Mouse (Mus musculus): ENCODE data around the gene Slc2a3.
"Not testable (repeated sequence)": the region's sequence is repeated elsewhere in the genome, so short reads cannot be mapped to it uniquely, and the experiment has no call there.

Slc2a3 gene

DNA sequence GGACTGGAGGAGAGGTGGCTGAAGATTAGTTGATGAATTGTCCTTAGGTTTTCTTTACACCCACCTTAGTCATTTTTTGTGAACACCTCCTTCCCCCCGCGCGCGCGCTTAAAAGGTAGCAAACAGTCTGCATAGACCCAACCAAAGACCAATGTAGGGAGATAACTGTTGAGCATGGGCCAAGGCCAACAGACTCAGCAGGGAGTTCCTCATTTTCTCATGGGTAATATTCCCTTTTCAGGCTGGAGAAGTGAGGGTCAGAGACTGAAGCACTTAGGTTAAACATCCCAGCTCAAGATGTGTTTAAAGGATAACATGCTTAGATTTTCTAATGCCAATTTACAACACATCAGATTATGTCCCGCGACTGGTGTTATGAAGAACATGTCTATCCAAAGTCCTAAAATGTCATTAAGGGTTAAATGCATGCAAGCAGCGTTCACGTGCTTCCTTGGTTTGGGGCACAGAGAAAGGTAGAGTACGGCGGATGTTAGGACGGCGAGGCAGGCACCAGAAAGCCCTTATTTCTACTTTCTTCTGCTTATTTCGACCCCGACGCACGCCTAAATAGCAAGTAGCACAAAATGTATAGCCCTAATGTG lies 37.5 kb downstream of the Slc2a3 start:
- no peak for DNase-seq

DNA sequence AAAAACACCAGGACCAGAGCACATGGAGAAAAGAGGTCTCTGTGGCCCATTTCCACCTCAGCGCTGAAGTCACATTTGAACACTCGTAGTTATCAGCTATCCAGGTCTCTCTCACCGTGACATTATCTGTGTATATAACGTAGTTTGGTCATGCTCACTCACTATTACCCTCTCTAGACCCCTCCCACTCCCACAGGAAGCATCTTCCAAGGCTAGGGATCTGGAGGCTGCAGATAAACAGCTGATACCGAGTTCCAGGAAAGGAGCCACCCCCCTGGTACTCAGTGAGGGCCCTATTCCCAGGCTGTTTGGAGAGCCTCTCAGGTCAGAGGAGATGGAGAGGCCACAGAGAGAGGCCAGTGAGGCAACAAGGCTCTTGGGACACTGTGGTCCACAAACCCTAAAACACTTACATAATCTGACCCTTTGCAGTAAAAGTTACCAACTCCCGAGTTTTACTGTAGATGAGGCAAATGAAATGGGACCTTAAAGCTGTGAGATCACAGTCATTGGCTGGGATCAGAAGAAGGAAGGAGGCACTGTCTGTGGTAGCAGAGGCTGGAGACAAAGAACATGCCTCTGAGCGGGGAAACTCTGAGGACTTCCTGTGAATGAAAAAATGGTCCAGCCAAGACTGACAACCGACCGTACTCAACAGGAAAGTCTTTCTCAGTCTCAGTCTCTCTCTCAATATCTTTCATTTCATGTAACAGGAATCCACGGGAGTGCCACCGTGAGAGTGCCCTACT lies 38.3 kb downstream of the Slc2a3 start:
- DNase-seq: no peak

- no peak for DNase-seq
These were observed 39.0 kb downstream of the Slc2a3 start for GRCm38 (mm10) chr6:122762480-122762879.

DNA sequence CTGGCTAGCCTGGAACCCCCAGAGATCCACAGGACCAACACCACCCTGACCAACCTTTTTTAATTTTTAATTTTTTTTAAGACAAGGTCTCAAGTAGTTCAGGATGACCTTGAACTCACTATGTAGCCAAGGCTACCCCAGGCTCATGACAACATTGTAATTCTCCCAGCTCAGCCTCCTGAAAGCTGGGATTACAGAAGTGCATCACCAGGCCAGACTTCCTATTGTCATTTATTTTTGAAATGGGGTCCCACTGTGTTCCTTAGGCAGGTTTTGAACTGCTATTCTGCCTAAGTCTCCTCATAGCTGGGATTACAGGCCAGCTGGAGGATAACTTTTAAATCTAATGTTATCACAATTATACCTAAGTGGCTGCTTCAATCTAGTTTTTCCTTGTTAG lies 39.5 kb downstream of the Slc2a3 start:
- no peak for DNase-seq

DNA sequence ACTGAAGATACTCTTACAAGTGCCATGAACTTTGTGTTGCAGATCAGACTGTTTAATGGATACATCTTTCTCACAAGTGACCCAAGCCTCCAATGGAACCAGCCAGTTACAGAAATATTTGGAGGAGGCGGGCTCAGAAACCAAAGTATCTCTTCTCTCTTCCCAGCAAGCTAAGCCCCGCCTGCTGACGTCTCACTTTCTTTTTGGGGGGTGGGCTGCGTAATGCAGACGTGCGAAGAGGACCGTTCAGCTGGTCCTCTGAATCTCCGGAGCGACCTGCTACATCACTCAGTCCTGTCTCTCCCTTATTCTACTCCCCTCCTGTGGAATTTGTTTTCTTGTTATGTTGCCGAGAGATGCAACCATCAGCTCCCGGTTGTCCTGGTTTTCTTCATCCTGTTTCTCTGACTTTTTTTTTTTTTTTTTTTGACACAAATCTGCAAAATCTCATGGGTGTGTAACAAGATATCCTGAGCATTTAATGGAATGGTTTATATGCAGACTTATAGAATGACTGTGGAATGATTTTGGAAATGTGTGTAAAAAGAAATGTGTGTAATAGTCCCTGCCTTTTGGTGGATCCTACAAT lies 40.3 kb downstream of the Slc2a3 start:
- peak; percentile 81 for DNase-seq

DNA sequence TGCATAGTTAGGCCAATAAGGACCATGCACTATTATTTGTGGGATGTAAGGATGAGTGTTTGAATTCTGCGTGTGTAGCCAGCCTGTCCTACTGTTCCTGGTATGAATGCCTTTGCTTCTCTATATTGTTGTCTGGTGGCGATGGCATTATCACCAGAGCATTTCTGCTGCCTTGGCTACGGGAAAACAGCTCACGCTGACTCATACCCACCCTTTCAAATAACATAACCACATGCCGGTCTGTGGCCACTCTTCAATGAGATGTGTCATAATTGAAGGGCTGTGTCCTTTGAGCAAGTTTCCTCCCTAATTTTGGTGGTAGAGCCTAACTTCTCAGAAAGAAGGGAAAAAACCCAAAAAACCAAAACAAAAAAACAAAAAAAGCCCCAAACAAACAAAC lies 42.7 kb downstream of the Slc2a3 start:
- DNase-seq: no peak

DNA sequence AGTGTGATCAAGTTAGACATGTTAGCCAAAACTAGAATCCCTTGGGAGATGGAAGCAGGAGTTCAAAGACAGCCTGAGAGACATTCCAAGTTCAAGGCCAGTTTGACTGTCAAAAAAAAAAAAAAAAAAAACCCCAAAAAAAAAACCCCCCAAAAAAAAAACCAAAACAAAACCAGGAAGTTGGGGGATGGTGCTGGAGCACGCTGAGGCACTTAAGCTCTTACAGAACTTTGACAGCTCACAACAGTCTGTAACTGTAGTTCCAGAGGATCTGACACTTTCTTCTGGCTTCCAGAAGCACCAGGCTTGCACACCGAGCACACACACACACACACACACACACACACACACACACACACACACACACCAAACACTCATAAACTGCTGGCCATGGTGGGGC lies 45.5 kb downstream of the Slc2a3 start:
- DNase-seq: no peak

GRCm38 (mm10) chr6:122750579-122750978 lies 50.9 kb downstream of the Slc2a3 start:
- DNase-seq: no peak

GRCm38 (mm10) chr6:122744505-122745249 lies 56.8 kb downstream of the Slc2a3 start:
- DNase-seq: no peak

DNA sequence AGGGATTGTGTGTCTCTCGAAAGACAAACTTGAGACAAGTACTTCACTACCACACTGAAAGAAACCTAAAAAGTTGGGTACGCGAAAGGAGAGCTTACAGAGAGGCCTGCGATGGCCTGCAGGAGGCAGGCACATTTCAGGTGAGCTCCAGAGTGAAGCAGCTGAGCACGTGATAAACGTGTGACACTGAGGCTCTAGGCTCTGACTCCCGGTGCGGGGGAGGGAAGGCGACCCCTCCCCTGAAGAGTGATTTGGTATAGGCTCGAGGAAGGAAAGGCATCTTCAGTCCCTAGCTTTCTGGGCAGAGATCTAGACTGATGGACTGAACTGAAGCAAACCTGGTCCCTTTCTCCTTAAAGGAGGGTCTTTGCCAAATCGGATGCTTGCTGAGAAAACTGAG lies 58.1 kb downstream of the Slc2a3 start:
- no peak for DNase-seq

GRCm38 (mm10) chr6:122742228-122742899 lies 59.1 kb downstream of the Slc2a3 start:
- peak; percentile 42 for DNase-seq

DNA sequence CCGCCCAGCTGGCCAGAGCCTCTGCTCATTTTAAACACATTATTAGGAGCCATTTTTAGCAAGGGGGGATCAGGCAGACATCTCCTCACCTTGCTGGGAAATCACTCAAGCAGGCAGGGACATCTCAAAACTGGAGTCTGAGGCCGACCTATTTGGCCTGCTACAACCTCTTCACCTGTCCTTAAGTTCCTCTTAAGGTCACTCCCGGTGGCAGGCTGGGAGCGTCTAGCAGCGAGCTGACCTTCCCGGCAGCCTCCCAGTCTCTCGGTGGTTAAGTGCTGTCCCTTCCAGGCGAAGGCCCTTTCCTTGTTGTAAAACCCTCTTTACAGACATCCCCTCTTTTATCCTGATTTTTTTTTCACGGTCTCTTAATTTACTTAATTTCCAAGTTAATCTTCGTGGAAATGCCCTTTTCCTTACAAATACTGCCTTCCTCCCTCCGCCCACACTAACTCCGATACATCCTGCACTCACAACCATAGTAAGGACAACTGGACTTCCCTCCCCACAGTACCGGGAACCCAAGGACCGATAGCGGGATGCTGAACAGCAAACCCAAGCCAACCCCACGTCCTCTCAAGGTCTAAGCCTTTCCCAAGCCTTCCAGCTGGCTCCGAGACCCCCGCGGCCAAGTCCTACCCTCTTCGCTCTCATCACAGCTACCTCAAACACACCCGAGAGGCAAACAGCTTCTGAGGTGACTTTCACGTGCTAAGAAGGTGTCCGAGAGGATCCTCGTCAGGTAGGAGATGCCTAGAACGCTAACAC lies 59.8 kb downstream of the Slc2a3 start:
- DNase-seq: no peak

DNA sequence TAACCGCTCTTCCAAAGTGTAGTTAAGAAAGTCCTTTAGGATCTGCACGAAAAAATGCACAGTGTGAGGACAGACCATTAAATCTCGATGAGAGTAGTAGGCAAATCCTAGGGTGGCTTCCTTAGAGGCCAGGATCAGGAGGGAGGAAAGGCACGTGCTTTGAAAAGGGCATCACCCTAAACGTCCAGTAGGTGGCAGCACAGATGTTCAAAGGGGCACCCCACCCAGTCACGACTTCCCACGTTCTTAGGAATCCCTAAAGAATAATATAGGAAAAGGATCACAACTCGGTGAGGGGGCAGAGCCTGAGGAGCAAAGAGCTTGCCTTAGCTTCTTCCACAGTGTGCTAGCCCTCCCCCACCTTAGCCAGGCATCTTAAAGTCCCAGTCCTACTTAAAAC lies 61.5 kb downstream of the Slc2a3 start:
- DNase-seq: peak; percentile 85

DNA sequence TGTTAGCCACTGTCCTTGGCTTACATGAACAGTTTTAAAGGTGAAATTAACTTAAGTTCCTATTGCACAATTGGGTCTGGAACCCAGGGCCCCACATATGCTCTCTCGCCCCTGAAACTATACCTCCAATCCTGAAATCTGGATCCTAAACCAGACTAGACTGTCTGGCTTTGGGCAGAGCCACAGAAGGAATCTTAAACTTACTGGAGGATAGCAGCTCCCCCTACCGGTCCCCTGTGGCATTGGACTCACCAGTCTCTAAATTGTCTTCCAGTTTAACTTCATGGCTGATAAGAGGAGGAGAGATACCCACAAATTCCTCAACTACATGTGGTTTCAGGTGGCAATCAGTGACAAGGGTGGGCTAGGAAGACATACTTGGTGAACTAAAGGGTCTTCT lies 81.5 kb downstream of the Slc2a3 start:
- peak; percentile 85 for DNase-seq

DNA sequence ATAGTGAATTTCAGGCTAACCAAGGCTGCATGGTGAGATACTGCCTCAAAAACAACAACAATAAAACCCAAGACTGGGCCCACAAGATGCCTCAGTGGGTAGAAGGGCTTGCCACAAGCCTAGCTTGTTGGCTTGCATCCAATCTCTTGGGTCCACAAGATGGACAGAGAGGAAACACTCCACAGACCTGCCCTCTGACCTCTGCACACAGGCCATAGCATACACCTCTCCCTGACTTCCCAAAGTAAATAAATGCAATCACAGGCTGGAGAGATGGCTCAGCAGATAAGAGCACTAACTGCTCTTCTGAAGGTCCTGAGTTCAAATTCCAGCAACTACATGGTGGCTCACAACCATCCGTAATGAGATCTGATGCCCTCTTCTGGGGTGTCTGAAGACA lies 83.2 kb downstream of the Slc2a3 start:
- DNase-seq: not testable (repeated sequence)

- DNase-seq: no peak
These were observed 85.6 kb downstream of the Slc2a3 start for GRCm38 (mm10) chr6:122715886-122716285.

DNA sequence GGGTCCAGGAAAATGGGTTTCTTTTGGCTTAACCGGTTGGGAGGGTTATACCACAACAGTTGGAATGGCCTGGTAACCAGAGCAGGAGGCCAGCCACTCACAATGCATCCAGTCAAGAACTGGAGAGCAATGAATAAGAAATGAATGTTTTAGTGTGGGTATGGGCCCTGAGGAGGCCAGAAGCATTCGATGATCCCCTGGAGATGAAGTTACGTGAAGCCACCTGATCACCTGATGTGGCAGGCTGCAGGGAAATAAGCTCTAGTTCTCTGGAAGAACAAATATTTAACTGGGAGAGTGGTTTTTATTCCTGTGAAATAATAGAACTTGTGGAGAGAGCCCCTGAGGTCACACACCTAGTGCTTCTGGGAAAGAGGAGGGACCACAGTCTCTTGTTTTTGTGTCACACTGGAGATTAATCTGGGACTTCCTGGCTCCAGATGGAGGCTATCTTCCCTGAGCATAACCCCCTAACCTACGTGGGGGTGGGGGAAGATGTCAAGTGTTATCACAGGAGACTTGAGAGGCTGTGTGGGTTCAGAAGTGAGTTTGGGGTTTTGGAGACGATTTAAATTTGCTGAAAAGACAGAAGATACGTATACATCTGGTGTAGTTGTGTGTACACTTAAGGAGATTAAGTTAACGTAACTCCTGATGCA lies 86.6 kb downstream of the Slc2a3 start:
- DNase-seq: no peak

- DNase-seq: not testable (repeated sequence)
These were observed 88.3 kb downstream of the Slc2a3 start for GRCm38 (mm10) chr6:122713116-122713515.

DNA sequence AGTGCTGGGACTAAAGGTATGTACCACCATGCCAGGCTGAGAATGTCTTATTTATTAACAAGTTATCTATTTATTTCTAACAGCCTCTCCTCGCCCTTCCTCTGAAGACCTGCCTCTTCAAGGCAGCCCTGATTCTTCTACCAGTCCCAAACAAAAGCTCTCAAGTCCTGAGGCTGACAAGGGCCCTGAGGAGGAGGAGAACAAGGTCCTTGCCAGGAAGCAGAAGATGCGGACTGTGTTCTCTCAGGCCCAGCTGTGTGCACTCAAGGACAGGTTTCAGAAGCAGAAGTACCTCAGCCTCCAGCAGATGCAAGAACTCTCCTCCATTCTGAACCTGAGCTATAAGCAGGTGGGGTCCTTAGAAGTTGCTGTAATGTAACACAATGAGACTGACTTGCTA lies 90.0 kb downstream of the Slc2a3 start:
- DNase-seq: no peak

- no peak for DNase-seq
These were observed 92.6 kb downstream of the Slc2a3 start for GRCm38 (mm10) chr6:122708826-122709225.

DNA sequence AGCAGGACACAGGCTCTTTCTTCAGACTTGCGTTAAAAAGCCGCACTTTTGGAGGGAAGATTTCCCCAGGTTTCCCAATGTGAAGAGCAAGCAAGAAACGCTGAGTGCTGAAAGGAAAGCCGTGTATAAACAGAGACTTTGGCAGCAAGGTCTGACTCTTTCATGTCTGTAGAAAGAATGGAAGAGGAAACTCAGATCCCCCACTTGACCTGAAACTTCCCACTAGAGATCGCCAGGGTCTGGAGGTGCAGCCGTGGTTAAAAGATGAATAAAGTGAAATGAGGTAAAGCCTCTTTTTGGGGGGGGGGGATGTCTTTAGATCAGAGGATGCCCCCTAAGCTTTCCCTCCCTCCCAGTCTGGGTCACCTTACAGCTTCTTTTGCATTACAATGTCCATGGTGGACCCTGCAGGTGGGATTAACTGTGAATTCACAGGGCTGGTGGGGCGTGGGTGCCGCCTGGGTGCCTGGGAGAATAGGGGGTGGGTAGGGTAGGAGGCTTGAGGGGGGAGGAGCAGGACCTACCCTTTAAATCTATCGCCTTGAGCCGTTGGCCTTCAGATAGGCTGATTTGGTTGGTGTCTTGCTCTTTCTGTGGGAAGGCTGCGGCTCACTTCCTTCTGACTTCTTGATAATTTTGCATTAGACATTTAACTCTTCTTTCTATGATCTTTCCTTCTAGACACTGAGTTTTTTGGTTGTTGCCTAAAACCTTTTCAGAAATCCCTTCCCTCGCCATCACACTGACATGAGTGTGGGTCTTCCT lies 94.2 kb downstream of the Slc2a3 start, which contains the start of gene Nanog:
TSS of gene Nanog (plus strand) at position 454 of the 765 bp plus-strand sequence.
- no peak for DNase-seq

Measured in kidney, postnatal 10 days (tissue).